Mouse (Mus musculus) cerebellum, adult 9-11 months (tissue): ENCODE results near the gene Pabpc4.
"Not testable (repeated sequence)": the region's sequence is repeated elsewhere in the genome, so short reads cannot be mapped to it uniquely, and the experiment has no call there.

Source experiments
- DNase-seq: peaks from one replicate; pipeline ENCODE4 v3.0.0; 2022

Pabpc4 gene

DNA sequence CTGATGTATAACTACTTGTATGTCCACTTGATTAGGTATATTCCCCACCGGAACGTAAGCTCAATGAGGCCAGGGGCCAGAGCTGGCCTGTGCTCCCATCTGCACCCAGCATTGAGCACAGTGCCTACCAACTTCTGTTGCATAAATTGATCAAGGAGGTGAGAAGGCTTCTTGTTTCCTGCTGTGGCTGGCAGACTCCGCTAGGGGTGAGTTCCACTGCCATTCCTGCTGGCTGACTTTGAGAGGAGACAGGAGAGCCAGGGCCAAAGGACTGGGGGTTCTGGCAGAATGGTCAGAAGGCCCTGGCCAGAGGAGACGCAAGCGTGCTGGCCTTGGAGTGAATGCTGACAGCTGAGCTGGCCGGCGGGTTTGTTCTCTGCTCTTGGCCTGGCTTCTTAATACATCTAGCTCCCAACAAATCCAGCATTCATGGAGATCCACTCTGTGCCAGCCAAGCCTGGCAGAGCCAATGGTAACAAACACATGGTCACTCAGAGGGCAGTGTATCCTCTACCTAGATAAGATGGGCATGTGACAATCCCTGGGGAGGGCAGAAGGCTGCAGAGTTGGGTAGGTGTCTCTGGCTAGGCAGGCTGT is 13.1 kb upstream of the Pabpc4 start:
- DNase-seq, result peak; percentile 91

DNA sequence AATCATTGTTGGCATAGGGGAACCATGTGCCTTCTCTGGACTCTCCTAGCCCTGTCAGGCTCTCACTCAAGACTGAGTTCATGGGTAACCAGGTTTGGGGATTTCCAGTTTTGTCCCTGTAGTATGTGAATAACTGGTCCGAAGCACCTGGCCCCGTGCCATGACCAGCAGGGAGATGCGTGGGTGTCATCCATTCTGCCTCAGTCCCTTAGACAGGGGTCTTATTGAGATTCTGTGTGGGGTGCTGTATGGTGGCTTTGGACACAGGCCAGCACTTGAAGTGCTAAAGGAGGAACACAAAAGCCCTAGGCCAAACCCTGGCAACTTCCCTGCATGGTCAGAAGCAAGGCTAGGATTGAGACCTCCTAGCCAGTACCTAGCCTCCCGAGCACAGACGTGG is 9.9 kb upstream of the Pabpc4 start:
- DNase-seq, result no peak

DNA sequence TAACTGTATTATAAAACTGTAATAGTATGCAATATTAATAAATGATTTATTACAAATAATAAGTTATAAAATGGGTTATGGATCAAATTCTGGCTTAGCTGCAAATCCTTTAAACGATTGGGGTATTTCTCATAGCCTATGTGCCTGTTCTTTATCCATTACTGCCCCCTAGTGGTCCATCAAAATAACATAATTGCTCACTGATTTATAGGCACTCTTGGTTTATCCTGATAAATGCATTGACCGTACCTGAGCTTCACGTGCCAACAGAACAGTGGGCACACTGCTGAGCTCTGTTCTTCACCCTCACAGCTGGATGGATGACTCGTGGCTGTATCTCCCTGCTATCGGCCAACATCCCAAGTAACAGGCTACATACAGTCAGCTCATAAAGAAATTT is 7.5 kb upstream of the Pabpc4 start:
- DNase-seq, result no peak

DNA sequence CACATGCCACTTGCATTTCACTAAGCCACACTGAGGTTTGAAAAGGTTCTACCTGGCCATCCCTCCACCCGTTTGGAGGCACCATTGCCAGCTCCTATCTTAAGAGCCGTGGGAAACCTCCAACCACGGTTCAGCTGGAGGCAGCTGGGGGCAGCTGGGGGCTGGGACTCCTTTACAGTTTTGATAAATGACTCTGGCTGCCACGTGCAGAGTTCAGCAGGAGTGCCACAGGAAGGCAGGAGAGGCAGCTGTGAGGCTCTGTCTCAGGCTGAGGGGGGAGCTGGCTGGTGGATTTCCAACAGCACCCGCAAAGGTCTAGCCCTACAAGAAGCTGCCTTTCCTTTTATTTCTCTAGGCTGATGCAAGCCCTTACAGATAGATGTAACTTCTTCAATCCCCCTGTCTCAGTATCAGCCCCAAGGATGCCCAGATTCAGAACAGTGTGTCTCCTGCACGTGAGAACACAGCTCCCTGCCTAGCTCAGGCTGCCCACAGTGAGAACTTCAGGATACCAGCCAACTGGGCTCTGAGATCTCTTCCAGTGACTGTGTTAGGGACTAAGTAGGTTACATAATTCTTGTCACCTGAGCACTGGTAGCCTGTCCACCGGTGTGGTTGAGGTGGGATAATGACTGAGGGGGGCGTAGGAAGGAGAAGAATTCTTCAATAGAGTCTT is 1.9 kb upstream of the Pabpc4 start:
- DNase-seq, result no peak

DNA sequence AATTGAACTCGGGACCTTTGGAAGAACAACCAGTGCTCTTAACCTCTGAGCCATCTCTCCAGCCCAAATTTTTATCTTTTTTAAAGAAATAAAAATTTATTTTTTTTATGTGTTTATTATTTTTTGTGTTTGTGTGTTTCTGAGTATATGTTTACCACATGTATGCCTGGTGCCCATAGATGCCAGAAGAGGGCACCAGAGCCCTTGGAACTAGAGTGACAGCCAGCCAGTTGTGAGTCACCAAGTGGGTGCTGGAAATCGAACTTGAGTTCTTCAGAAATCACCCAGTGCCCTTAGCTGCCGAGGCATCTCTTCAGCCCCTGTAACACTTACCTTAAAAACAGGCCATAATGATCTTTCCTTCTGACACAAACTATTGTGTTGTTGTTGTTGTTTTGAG is 8.9 kb downstream of the Pabpc4 start:
- no peak for DNase-seq

DNA sequence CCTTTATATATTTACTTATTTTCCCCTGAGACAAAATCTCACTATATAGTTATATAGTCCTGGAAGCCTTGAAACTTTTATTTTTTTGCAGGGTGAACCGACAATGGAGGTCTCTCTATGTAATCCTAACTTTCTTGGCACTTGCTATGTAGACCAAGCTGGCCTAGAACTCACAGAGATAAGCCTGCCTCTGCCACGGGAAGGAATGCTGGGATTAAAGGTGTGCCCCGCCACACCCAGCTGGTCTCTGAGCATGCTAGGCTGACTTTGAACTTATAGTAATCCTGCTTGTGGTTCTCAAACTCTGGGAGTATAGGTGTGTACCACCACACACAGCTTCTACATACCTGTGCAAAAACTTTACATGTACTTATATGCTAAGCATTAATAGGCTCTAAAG is 18.0 kb downstream of the Pabpc4 start:
- no peak for DNase-seq

DNA sequence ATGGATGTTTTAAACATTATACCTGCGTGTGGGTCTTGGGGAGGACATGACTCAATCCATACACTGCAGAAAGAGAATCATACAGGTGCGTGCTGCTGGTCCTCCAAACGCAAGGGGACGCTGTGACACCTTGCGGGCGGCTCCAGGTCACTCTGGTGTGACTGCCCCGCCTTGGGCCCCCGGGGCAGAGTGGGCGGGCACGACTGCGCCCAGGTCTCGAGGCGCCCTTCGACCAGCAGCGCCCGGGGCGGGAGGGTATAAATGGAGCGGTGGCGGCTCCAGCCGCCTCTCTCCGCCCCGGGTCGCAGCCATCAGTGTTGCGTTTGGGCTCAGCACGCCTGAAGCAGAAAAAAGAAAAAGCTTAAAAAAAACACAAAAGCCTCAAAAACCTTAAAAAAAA is 20.3 kb downstream of the Pabpc4 start:
- DNase-seq, result peak; percentile 89

DNA sequence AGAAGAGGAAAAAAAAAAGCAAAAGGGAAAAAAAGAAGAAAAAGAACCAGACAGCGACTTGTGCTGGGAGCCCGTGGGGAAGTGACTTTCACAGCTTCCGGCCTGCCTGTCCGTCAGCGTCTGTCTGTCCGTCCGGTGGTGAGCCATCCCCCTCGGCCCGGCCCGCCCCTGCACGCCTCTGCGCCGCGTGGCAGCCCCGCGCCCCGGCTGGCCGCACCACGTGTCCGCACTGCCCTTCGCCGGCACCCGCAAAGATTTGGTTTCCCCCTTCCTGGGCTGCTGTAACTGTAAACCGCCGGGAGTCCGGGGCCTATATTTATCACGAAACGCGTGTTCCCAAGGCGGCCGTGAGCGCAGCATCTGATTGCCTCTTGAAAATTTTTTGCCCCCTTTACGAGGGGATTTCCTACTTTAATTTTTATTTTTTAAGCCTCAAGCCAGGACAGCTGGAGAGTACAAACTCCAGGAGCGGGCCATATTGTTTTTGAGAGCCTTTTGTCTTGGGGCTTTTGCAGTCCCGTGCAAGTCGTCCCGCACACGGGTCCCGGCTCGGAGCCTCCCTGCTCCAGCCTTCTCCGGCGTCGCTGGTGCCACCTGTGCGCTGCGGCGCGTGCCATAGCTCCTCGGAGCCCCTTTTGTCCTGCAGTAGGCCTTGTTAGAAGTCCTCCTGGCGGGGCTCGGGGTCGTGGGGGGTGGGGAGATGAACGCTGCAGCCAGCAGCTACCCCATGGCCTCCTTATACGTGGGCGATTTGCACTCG is 20.9 kb downstream of the Pabpc4 start:
- peak; percentile 37 for DNase-seq

DNA sequence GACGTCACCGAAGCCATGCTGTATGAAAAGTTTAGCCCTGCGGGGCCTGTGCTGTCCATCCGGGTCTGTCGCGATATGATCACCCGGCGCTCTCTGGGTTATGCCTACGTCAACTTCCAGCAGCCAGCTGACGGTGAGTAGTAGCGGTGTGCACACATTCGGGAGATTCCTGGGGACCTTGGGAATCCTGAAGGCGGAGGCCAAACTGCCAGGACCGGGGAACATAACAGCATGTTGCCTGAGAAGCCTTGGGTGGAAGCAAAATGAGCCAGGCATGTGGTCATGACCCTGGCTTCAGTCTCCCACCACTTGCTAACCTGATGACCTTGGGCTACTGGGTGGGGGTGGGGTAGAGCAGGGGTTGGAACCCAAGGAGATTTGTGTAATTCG is 21.5 kb downstream of the Pabpc4 start:
- peak; percentile 39 for DNase-seq

DNA sequence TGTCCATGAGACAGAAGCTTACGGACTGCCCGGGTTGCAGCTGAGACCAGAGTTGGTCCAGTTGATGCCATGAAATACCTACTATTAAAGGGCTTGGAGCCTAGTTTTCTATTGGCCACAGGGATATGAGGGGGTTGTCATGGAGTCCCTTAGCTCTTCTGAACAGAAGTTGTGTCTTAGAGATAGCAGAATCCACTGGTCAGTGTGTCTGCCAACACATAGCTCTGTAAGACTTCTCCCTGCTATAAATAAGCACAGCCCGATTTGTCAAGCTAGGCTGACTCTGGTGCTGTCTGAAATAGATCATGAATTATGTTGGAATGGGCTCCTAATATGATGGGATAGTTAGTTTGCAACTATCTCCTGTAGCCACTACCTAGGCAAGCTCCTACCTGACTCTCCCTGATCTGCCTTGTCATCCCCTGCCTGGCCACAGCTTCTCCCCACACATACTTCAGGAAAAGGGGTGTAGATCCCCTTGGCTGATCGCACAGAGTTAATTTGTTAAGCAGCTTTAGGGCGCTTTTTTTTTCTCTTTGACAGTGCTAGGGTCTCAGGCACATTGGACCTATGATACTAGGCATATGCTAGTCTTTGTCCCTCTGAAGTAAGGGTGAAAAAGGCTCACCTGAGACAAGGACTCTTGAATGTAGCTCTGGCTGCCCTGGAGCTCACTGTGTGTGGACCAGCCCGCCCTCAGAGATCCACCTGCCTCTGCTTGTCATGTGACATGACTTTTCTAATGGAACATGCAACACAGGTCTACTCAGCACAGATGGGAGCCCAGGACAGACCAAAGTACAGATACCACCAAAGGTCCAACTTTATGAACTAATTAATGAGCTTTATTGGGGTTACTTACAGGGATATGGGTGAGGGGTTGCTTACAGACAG is 22.8 kb downstream of the Pabpc4 start:
- DNase-seq, result no peak

DNA sequence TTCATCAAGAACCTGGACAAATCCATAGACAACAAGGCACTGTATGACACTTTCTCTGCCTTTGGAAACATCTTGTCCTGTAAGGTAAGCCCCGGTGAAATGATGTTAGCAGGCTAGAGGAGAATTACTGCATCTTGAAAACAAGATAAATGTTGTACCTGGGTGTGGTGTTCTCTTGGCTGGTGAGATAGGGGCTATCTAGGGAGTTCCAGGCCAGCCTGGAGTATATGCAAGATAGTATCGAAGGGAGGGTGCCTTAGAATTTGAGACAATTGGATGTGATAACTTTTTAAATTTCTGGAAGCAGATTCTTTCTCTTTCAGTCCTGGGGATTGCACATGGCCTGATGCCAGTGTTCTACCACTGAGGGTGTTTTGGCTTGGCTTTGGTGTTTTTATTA is 24.6 kb downstream of the Pabpc4 start:
- DNase-seq, result no peak

DNA sequence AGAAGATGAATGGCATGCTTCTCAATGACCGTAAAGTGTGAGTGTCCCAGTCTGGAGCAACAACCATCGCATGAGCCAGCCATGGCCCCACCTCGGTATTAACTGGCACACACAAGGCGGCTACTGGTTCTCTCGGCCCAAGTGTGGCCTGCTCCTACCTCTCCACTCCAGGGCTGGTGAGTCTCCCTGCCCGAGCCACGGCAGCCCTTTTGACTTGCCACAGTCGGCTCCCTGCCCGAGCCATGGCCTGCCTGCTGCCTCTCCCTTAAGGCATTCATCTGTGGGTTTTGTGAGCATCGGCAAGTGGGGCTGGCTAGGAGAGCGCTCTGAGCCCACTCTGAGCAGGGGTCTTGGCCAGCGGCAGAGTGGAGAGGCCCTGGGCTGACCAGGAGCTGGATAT is 26.9 kb downstream of the Pabpc4 start:
- no peak for DNase-seq

DNA sequence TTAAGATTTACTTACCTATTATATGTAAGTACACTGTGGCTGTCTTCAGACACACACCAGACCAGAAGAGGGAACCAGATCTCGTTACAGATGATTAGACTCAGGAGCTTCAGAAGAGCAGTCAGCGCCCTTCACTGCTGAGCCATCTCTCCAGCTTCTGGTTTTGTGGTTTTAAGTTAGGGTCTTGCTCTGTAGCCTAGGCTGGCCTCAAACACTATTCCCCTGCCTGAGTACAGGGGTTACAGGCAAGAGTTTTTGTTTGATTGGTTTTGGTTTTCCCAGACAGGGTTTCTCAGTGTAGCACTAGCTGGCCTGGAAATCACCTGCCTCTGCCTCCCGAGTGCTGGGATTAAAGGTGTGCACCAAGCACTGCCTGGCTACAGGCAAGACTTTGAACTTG is 30.2 kb downstream of the Pabpc4 start:
- no peak for DNase-seq

DNA sequence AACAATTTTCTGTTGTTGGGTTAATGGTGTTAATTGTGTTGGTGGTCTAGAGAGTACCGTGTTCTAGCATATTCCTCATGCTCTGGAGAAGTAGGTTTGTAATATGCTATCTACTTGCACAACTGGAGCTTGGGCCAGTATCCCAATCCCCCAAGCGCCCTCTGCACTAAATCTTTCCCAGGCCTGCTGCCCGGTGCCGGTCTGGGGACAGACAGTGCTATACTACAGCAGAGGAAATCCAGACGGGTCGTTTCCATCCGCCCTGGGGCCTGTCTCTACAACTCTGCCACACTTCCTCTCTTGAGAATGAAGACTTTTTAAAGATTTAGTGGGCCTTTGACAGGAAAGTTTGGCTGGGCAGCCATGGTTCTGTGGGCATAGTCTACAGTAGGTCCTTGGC is 30.8 kb downstream of the Pabpc4 start:
- no peak for DNase-seq

DNA sequence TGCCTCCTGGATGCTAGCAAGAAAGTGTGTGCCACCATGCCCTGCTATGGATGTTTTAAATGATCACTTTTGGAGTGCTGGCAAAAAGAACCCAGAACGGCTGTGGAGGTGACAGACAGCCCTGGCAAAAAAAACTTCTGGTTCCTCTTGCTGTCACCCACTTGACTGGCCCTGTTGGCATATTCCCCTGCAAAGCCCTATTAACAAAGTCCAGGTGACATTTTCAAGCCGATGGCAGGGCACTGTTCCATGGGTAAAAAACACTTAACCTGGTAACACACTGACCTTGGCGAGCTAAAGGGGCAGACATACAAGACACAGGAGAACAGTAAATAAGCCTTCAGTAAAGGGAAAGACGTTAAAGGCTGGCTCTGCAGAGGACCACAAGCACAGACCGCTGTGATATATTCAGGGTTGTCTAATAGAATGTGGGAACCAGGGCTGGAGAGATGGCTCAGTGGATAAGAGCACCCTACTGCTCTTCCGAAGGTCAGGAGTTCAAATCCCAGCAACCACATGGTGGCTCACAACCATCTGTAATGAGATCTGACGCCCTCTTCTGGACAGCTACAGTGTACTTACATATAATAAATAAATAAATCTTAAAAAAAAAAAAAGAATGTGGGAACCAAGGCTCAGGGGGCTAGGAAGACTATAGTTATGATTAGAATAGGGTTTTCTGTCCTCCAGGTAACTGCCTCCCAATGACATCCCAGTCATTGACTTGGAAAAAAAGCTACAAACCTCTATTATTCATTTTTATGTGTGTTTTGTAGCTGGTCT is 31.7 kb downstream of the Pabpc4 start:
- DNase-seq, result no peak

DNA sequence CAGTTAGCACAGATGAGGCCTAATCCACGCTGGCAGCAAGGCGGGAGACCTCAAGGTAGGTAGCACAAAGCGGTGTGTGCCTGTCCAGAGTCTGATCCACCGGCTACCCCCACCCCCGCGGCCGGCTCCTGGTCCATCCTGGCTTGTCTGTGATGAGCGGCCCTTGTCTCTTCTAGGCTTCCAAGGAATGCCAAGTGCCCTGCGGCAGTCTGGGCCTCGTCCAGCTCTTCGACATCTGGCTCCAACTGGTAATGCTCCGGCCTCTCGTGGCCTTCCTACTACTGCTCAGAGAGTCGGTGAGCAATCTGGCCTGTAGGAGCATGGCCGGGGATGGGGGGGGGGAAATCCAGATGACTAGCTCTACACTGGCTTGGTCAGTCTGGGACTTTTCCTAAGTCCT is 32.9 kb downstream of the Pabpc4 start:
- not testable (repeated sequence) for DNase-seq

DNA sequence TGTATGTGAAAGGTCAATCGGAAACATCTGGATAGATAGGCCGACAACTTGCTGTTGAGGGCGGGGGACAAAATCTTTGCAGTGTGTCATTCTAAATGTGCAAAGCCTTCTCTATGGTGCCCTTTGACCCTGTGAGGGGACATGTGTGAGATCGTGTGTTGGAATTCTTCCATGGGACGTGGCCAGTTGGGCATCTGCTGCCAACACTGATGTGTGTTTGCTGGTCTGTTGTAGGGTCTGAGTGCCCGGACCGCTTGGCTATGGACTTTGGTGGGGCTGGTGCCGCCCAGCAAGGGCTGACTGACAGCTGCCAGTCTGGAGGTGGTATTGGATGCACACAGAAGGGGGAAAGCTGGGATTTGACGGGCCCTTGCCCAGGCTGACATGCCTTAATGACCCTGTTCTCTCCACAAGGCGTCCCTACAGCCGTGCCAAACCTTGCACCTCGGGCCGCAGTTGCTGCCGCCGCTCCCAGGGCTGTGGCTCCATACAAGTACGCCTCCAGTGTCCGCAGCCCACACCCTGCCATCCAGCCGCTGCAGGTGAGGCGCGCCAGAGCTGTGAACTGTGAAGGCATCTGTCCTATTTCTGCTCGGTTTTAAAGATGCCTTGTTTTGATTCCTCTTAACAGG is 33.5 kb downstream of the Pabpc4 start:
- no peak for DNase-seq

DNA sequence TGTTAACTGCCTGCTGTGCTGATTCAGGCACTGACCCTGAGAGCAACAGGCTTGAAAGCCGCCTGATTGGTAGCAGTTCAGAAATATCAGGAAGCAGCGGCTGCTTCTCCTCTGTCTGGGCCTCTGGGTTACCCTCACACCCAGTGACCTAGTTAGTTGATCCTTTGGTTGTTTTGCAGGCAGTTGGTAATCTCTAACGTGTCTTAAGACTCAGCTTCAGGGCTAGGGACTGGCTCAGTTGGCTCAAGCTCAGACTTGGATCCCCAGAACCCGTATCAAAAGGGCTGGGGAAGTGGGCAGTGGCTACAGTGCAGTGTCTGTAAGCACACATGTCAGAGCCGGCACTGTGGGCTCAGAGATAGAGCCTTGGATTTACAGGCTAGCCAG is 34.0 kb downstream of the Pabpc4 start:
- DNase-seq, result no peak

DNA sequence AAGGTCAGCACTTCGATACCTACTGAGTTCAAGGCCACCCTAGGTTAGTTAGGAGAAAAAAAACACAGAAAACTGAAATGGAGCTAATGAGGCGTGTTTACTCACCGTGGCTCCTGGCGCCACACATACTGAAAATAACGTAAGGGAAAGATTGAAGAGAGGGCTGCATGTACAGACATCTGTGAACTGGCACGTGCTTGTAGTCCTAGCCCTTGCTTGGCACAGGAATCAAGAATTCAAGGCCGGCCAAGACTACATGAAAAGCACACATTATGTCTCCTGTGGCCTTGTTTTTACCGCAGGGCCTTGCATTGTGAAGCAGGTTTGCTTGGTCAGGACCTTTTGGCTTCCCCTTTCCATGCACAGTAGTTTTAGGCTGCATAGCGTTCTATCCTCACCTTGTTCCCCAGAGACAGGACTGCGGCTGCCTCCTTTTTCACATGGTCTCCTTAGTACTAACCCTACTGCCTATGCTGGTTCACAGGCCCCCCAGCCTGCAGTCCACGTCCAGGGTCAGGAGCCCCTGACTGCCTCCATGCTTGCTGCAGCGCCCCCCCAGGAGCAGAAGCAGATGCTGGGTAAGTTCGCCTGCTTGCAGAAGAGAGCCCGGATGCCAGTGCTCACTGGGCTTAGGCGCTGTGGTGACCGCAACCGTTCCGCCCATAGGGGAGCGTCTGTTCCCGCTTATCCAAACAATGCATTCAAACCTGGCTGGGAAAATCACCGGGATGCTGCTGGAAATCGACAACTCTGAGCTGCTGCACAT is 35.2 kb downstream of the Pabpc4 start:
- DNase-seq, result no peak

DNA sequence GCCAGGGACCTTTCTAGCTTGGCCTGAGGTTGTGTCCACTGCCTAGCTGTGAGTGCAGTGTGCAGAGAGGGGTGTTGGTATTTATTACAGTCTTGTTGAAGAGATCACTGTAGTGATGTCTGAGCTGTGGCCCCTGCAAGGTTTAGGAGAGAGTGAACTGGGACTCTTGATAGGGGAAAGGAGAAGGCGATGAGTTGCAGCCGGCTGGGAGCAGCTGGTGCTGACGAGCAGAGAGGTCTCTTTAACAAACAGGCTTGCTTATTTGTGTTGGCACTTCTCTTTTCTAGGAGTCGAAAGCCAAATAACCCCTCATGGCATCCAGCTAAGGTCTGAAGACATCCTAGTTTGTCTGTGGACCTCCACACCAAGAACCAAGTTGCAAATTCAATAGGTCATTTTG is 36.1 kb downstream of the Pabpc4 start:
- DNase-seq, result no peak

DNA sequence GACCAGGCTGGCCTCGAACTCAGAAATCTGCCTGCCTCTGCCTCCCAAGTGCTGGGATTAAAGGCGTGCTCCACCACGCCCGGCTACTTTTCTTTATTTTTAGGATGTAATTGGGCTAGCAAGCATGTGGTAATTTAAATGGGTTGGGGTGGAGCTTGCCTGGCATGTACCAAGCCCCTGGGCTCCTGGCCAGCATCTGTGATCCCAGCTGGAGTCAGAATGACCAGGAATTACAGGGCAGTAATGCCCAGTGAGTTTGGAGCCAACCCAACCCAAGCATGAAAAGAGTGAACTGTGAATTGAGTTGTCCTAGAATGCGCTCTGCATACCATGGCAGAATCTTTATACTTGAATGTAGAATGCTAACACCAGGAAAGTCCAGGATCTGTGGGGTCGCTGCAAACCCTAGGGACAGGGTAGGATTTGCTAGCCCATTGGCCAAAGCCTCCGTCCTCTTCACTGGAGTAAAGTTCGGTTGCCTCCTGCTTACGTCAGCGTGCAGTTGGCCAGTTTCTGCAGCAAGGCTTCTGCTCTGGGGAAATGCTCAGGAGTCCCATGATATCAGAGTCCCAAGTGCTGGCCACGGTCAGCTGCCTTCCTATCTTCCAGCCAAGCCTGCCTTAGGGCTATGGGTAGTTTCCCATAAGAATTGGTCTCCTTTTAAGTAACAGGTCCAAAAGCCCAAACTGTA is 37.0 kb downstream of the Pabpc4 start:
- DNase-seq, result peak; percentile 47
